Mouse (Mus musculus) heart, adult 18-20 months (tissue): Measurements from ENCODE around the gene Nol3. TPM values are rescaled to one million over a fixed set of nuclear protein-coding genes. Genes with fewer than 3 reads are reported as not detected.
A peak's percentile ranks its signal among the peaks of the same experiment; 100 is the strongest.
"Not testable (repeated sequence)": the region's sequence is repeated elsewhere in the genome, so short reads cannot be mapped to it uniquely, and the experiment has no call there.

Experiments
- DNase-seq, 2 experiments: peaks; one replicate each; pipeline ENCODE4 v3.0.0; 2021 to 2022; ENCODE audit warnings: mixed read lengths in 1 of 2
- total RNA-seq, 2 experiments: library from RNA; stranded (reverse); gene quantifications; 2 replicates each; pipeline ENCODE4 v1.2.3; 2021

Gene Nol3
- total RNA-seq, 2 experiments from 2014 or later, result 22.1 to 25.7 TPM

- DNase-seq, result no peak
Measured at GRCm38 (mm10) chr8:105289805-105290460, 14.0 kb downstream of the Nol3 start, which contains the start of gene 4931428F04Rik. Gene 4931428F04Rik, minus strand, starts transcription at chr8:105289864.

- DNase-seq, result peak; percentile 86 to 98
Measured at GRCm38 (mm10) chr8:105290554-105291314, 14.8 kb downstream of the Nol3 start.

GRCm38 (mm10) chr8:105291364-105291763 lies 15.4 kb downstream of the Nol3 start:
- DNase-seq, result not testable (repeated sequence)

GRCm38 (mm10) chr8:105291802-105292201 lies 15.9 kb downstream of the Nol3 start:
- DNase-seq, result not testable (repeated sequence)

- DNase-seq, result no peak
Measured at GRCm38 (mm10) chr8:105292471-105292870, 16.5 kb downstream of the Nol3 start.

GRCm38 (mm10) chr8:105293405-105293804 lies 17.5 kb downstream of the Nol3 start:
- DNase-seq, result no peak

GRCm38 (mm10) chr8:105294776-105295175 lies 18.8 kb downstream of the Nol3 start:
- no peak for DNase-seq

GRCm38 (mm10) chr8:105295256-105295655 lies 19.3 kb downstream of the Nol3 start:
- DNase-seq, result no peak

- DNase-seq, result peak in 1 of 2 experiments; percentile 41
Measured at GRCm38 (mm10) chr8:105295895-105296573, 20.1 kb downstream of the Nol3 start, which contains the start of gene Exoc3l. Gene Exoc3l, minus strand, starts transcription at chr8:105296101.

- peak; percentile 95 to 96 for DNase-seq
Measured at GRCm38 (mm10) chr8:105297511-105298192, 21.7 kb downstream of the Nol3 start, which contains the start of gene E2f4. Gene E2f4, plus strand, starts transcription at chr8:105297663.

- no peak for DNase-seq
Measured at GRCm38 (mm10) chr8:105298351-105299252, 22.7 kb downstream of the Nol3 start.

- DNase-seq, result no peak
Measured at GRCm38 (mm10) chr8:105299962-105300361, 24.0 kb downstream of the Nol3 start.

GRCm38 (mm10) chr8:105303396-105303795 lies 27.5 kb downstream of the Nol3 start:
- DNase-seq, result no peak

GRCm38 (mm10) chr8:105303874-105304273 lies 27.9 kb downstream of the Nol3 start:
- no peak for DNase-seq

GRCm38 (mm10) chr8:105304325-105305210 lies 28.6 kb downstream of the Nol3 start:
- DNase-seq, result no peak

GRCm38 (mm10) chr8:105305211-105306145 lies 29.5 kb downstream of the Nol3 start, which contains the start of gene Elmo3:
Gene Elmo3, plus strand, starts transcription at chr8:105305601.
- peak; percentile 43 to 51 for DNase-seq

- no peak for DNase-seq
Measured at GRCm38 (mm10) chr8:105306146-105306691, 30.3 kb downstream of the Nol3 start.

- DNase-seq, result no peak
Measured at GRCm38 (mm10) chr8:105307670-105308069, 31.7 kb downstream of the Nol3 start.
